Mouse (Mus musculus): ENCODE measurements at regions not wholly inside any gene's neighbourhood (a gene's known extent, or its start where the extent isn't known, plus 50 kb on each side); places are given as distances from the start of the nearest gene placed in this dataset.

- TF ChIP-seq CTCF (IDR thresholded peaks at IDR 0.05; ENCODE audit: insufficient read depth, low read length) (no peak), POLR2A (IDR thresholded peaks at IDR 0.05; ENCODE audit: borderline replicate concordance, extremely low read depth, low read depth, low read length) (no peak)
These were observed 199.9 kb upstream of the Gm9833 start for GRCm38 (mm10) chr3:9888051-9888450.
